Mouse (Mus musculus): Measurements from ENCODE around the gene Ly75. TPM values are rescaled to one million over a fixed set of nuclear protein-coding genes. Genes with fewer than 3 reads are reported as not detected.

Ly75 gene
- total and polyA plus RNA-seq, 2 experiments from 2014 or later: 1.5 to 2.9 TPM

- no peaks in the 10 kb centered on the region for H3K27me3 ChIP-seq (ENCODE audit: insufficient read depth, low read length)
- ATAC-seq (ENCODE audit: low FRiP score): no peak
- H3K9ac ChIP-seq (replicated peaks; ENCODE audit: low read length, poor library complexity, severe bottlenecking): no peak overlapping the region
- no peaks in the 10 kb centered on the region for H3K9me3 ChIP-seq (ENCODE audit: low read length)
- no peak overlapping the region for H3K4me2 ChIP-seq (ENCODE audit: low read depth, low read length, poor library complexity, severe bottlenecking)
- H3K27ac ChIP-seq (ENCODE audit: low read depth, low read length): no peak overlapping the region
- H3K4me3 ChIP-seq (ENCODE audit: low read depth, low read length): no peak overlapping the region
- no peaks in the 10 kb centered on the region for H3K36me3 ChIP-seq (ENCODE audit: insufficient read depth, low read length)
- no peak for DNase-seq (ENCODE audit: low spot score)
- 100% methylated on average over 3 of the region's 3 CpGs for WGBS
- TF ChIP-seq CTCF (IDR thresholded peaks at IDR 0.05): no peak
- H3K4me1 ChIP-seq (ENCODE audit: insufficient read depth, low read length): no peaks in the 10 kb centered on the region
Observed at GRCm38 (mm10) chr2:60359796-60360195, 23.3 kb downstream of the Ly75 start.

GRCm38 (mm10) chr2:60355388-60355683, 27.8 kb downstream of the Ly75 start:
- ATAC-seq (ENCODE audit: low FRiP score) (0 out of 2 replicates have a peak, but pooled peaks have one; percentile 7), DNase-seq (ENCODE audit: low spot score) (peak; percentile 13)
- Histone ChIP-seq H3K9me3 (ENCODE audit: low read length) (no peaks in the 10 kb centered on the region), H3K9ac (replicated peaks; ENCODE audit: low read length, poor library complexity, severe bottlenecking) (0 out of 2 replicates have a peak overlapping the region, but pooled peaks have one; percentile 19), H3K27me3 (ENCODE audit: insufficient read depth, low read length) (no peaks in the 10 kb centered on the region), H3K36me3 (ENCODE audit: insufficient read depth, low read length) (no peaks in the 10 kb centered on the region), H3K4me2 (ENCODE audit: low read depth, low read length, poor library complexity, severe bottlenecking) (peak overlapping the region; percentile 20; the same call in 1 of the 2 replicates), H3K27ac (ENCODE audit: low read depth, low read length) (no peak overlapping the region), H3K4me1 (ENCODE audit: insufficient read depth, low read length) (no peaks in the 10 kb centered on the region), H3K4me3 (ENCODE audit: low read depth, low read length) (no peak overlapping the region)
- 11% methylated on average over 3 of the region's 3 CpGs for WGBS
- no peak for TF ChIP-seq CTCF (IDR thresholded peaks at IDR 0.05)

GRCm38 (mm10) chr2:60354541-60355387, 28.3 kb downstream of the Ly75 start:
- H3K4me1 ChIP-seq (ENCODE audit: insufficient read depth, low read length): no peaks in the 10 kb centered on the region
- ATAC-seq (ENCODE audit: low FRiP score): peak; percentile 52; the same call in 1 of the 2 replicates
- no peak overlapping the region for H3K4me3 ChIP-seq (ENCODE audit: low read depth, low read length)
- H3K9me3 ChIP-seq (ENCODE audit: low read length): no peaks in the 10 kb centered on the region
- peak overlapping the region; percentile 20; the same call in 1 of the 2 replicates for H3K4me2 ChIP-seq (ENCODE audit: low read depth, low read length, poor library complexity, severe bottlenecking)
- peak; percentile 28 for TF ChIP-seq CTCF (IDR thresholded peaks at IDR 0.05)
- 0 out of 2 replicates have a peak overlapping the region, but pooled peaks have one; percentile 19 for H3K9ac ChIP-seq (replicated peaks; ENCODE audit: low read length, poor library complexity, severe bottlenecking)
- H3K36me3 ChIP-seq (ENCODE audit: insufficient read depth, low read length): no peaks in the 10 kb centered on the region
- DNase-seq (ENCODE audit: low spot score): no peak
- no peak overlapping the region for H3K27ac ChIP-seq (ENCODE audit: low read depth, low read length)
- H3K27me3 ChIP-seq (ENCODE audit: insufficient read depth, low read length): no peaks in the 10 kb centered on the region
- 61% methylated on average over 18 of the region's 18 CpGs for WGBS

GRCm38 (mm10) chr2:60352296-60352695, 30.8 kb downstream of the Ly75 start:
- WGBS: 90% methylated on average over 5 of the region's 5 CpGs
- Histone ChIP-seq H3K36me3 (ENCODE audit: insufficient read depth, low read length) (no peaks in the 10 kb centered on the region), H3K4me2 (ENCODE audit: low read depth, low read length, poor library complexity, severe bottlenecking) (no peak overlapping the region), H3K9me3 (ENCODE audit: low read length) (no peaks in the 10 kb centered on the region), H3K4me3 (ENCODE audit: low read depth, low read length) (no peak overlapping the region), H3K27ac (ENCODE audit: low read depth, low read length) (no peak overlapping the region), H3K27me3 (ENCODE audit: insufficient read depth, low read length) (no peaks in the 10 kb centered on the region), H3K4me1 (ENCODE audit: insufficient read depth, low read length) (no peaks in the 10 kb centered on the region), H3K9ac (replicated peaks; ENCODE audit: low read length, poor library complexity, severe bottlenecking) (no peak overlapping the region)
- no peak for DNase-seq (ENCODE audit: low spot score)
- ATAC-seq (ENCODE audit: low FRiP score): no peak
- TF ChIP-seq CTCF (IDR thresholded peaks at IDR 0.05): no peak

- no peak overlapping the region for H3K27ac ChIP-seq (ENCODE audit: low read depth, low read length)
- H3K4me3 ChIP-seq (ENCODE audit: low read depth, low read length): no peak overlapping the region
- WGBS: 83% methylated on average over 8 of the region's 8 CpGs
- no peaks in the 10 kb centered on the region for H3K36me3 ChIP-seq (ENCODE audit: insufficient read depth, low read length)
- DNase-seq (ENCODE audit: low spot score) (no peak), ATAC-seq (ENCODE audit: low FRiP score) (no peak)
- H3K27me3 ChIP-seq (ENCODE audit: insufficient read depth, low read length): no peaks in the 10 kb centered on the region
- TF ChIP-seq CTCF (IDR thresholded peaks at IDR 0.05): no peak
- H3K9ac ChIP-seq (replicated peaks; ENCODE audit: low read length, poor library complexity, severe bottlenecking): no peak overlapping the region
- H3K4me1 ChIP-seq (ENCODE audit: insufficient read depth, low read length): no peaks in the 10 kb centered on the region
- H3K9me3 ChIP-seq (ENCODE audit: low read length): no peaks in the 10 kb centered on the region
- no peak overlapping the region for H3K4me2 ChIP-seq (ENCODE audit: low read depth, low read length, poor library complexity, severe bottlenecking)
Observed at GRCm38 (mm10) chr2:60351781-60352180, 31.3 kb downstream of the Ly75 start.

GRCm38 (mm10) chr2:60347875-60348274, 35.2 kb downstream of the Ly75 start:
- Histone ChIP-seq H3K4me2 (ENCODE audit: low read depth, low read length, poor library complexity, severe bottlenecking) (no peak overlapping the region), H3K4me1 (ENCODE audit: insufficient read depth, low read length) (no peaks in the 10 kb centered on the region), H3K4me3 (ENCODE audit: low read depth, low read length) (no peak overlapping the region), H3K9me3 (ENCODE audit: low read length) (no peaks in the 10 kb centered on the region), H3K27ac (ENCODE audit: low read depth, low read length) (no peak overlapping the region), H3K36me3 (ENCODE audit: insufficient read depth, low read length) (no peaks in the 10 kb centered on the region), H3K27me3 (ENCODE audit: insufficient read depth, low read length) (no peaks in the 10 kb centered on the region), H3K9ac (replicated peaks; ENCODE audit: low read length, poor library complexity, severe bottlenecking) (no peak overlapping the region)
- 95% methylated on average over 7 of the region's 7 CpGs for WGBS
- no peak for TF ChIP-seq CTCF (IDR thresholded peaks at IDR 0.05)
- DNase-seq (ENCODE audit: low spot score) (no peak), ATAC-seq (ENCODE audit: low FRiP score) (no peak)

Data from midbrain, postnatal 0 days (tissue).